Mouse (Mus musculus) layer of hippocampus, adult 11-12 months (tissue): Measurements from ENCODE around the gene Cav1.

Experiments
- DNase-seq: peaks from one replicate; pipeline ENCODE4 v3.0.0; 2022; ENCODE audit warnings: low spot score

The Cav1 gene

GRCm38 (mm10) chr6:17317167-17317524 is 11.0 kb downstream of the Cav1 start:
- no peak for DNase-seq

- no peak for DNase-seq
Observed at GRCm38 (mm10) chr6:17317944-17318343, 11.8 kb downstream of the Cav1 start.

- DNase-seq = no peak
Observed at GRCm38 (mm10) chr6:17321976-17322375, 15.8 kb downstream of the Cav1 start.

GRCm38 (mm10) chr6:17327216-17327615 is 21.1 kb downstream of the Cav1 start:
- no peak for DNase-seq

GRCm38 (mm10) chr6:17329801-17330200 is 23.7 kb downstream of the Cav1 start:
- no peak for DNase-seq

GRCm38 (mm10) chr6:17337724-17338123 is 31.6 kb downstream of the Cav1 start:
- DNase-seq = no peak

- no peak for DNase-seq
Observed at GRCm38 (mm10) chr6:17340406-17340805, 34.3 kb downstream of the Cav1 start.

GRCm38 (mm10) chr6:17348011-17348410 is 41.9 kb downstream of the Cav1 start:
- no peak for DNase-seq

- DNase-seq = no peak
Observed at GRCm38 (mm10) chr6:17350803-17351202, 44.7 kb downstream of the Cav1 start.

GRCm38 (mm10) chr6:17358896-17359690 is 53.0 kb downstream of the Cav1 start:
- DNase-seq = peak; percentile 14

- DNase-seq = no peak
Observed at GRCm38 (mm10) chr6:17362771-17363170, 56.6 kb downstream of the Cav1 start.

GRCm38 (mm10) chr6:17363446-17364179 is 57.5 kb downstream of the Cav1 start:
- DNase-seq = no peak

- DNase-seq = no peak
Observed at GRCm38 (mm10) chr6:17374326-17374725, 68.2 kb downstream of the Cav1 start.

- no peak for DNase-seq
Observed at GRCm38 (mm10) chr6:17377371-17377770, 71.2 kb downstream of the Cav1 start.

GRCm38 (mm10) chr6:17380102-17380501 is 74.0 kb downstream of the Cav1 start:
- no peak for DNase-seq

- DNase-seq = no peak
Observed at GRCm38 (mm10) chr6:17381690-17382089, 75.6 kb downstream of the Cav1 start.

- no peak for DNase-seq
Observed at GRCm38 (mm10) chr6:17385531-17385930, 79.4 kb downstream of the Cav1 start.

GRCm38 (mm10) chr6:17387991-17388710 is 82.0 kb downstream of the Cav1 start:
- no peak for DNase-seq
